Mouse (Mus musculus) olfactory bulb, adult 2 months (tissue): Measurements from ENCODE around the gene Napa.

Experiments used
- CTCF ChIP-seq: fragments of 200-500 bp; IDR thresholded peaks from 2 replicates; pipeline ENCODE4 v1.5.1; 2012; ENCODE audit warnings: low read depth, mild to moderate bottlenecking, low read length, moderate library complexity; ENCODE audit not compliant: insufficient read depth
- POLR2A ChIP-seq: fragments of 200-500 bp; IDR thresholded peaks from 2 replicates; pipeline ENCODE4 v1.6.1; 2012; ENCODE audit warnings: mild to moderate bottlenecking, low read depth, low read length, moderate library complexity; ENCODE audit not compliant: insufficient read depth

- no peak for TF ChIP-seq CTCF
- no peak for TF ChIP-seq POLR2A
Observed at GRCm38 (mm10) chr7:16147643-16148042, 49.4 kb downstream of the Napa start.
